Mouse (Mus musculus): ENCODE data around the gene Unc79. TPM values are rescaled to one million over a fixed set of nuclear protein-coding genes. Genes with fewer than 3 reads are reported as not detected.

Gene Unc79
- polyA plus RNA-seq, 1 experiment from 2014 or later: 0.07 TPM

GRCm38 (mm10) chr12:103128914-103129313 is 180.3 kb downstream of the Unc79 start:
- no peaks in the 10 kb centered on the region for H3K4me1 ChIP-seq (replicated peaks; ENCODE audit: insufficient read depth, low read length)
- H3K9me3 ChIP-seq (replicated peaks; ENCODE audit: low read length): no peaks in the 10 kb centered on the region
- no peak overlapping the region for H3K4me2 ChIP-seq (ENCODE audit: low read length)
- 93% methylated on average over 6 of the region's 6 CpGs for WGBS
- TF ChIP-seq CTCF (IDR thresholded peaks at IDR 0.05; ENCODE audit: low read depth): no peak
- DNase-seq (ENCODE audit: low spot score) (no peak), ATAC-seq (replicated peaks; ENCODE audit: low FRiP score, low read depth) (no peak)
- H3K27me3 ChIP-seq (ENCODE audit: insufficient read depth, low read length): no peaks in the 10 kb centered on the region
- no peak overlapping the region for H3K27ac ChIP-seq
- H3K9ac ChIP-seq (ENCODE audit: low read depth, low read length): no peak overlapping the region
- no peak overlapping the region for H3K4me3 ChIP-seq (replicated peaks; ENCODE audit: low read depth, low read length)
- H3K36me3 ChIP-seq (ENCODE audit: insufficient read depth, low read length): no peaks in the 10 kb centered on the region

- Histone ChIP-seq H3K4me1 (replicated peaks; ENCODE audit: insufficient read depth, low read length) (no peaks in the 10 kb centered on the region), H3K9ac (ENCODE audit: low read depth, low read length) (no peak overlapping the region), H3K4me2 (ENCODE audit: low read length) (no peak overlapping the region), H3K4me3 (replicated peaks; ENCODE audit: low read depth, low read length) (no peak overlapping the region), H3K27ac (no peak overlapping the region), H3K36me3 (ENCODE audit: insufficient read depth, low read length) (no peaks in the 10 kb centered on the region), H3K27me3 (ENCODE audit: insufficient read depth, low read length) (no peaks in the 10 kb centered on the region), H3K9me3 (replicated peaks; ENCODE audit: low read length) (no peaks in the 10 kb centered on the region)
- WGBS: 71% methylated on average over 17 of the region's 17 CpGs
- TF ChIP-seq CTCF (IDR thresholded peaks at IDR 0.05; ENCODE audit: low read depth): no peak
- no peak for ATAC-seq (replicated peaks; ENCODE audit: low FRiP score, low read depth)
- peak; percentile 65 for DNase-seq (ENCODE audit: low spot score)
Observed at GRCm38 (mm10) chr12:103129395-103130248, 181.0 kb downstream of the Unc79 start.

GRCm38 (mm10) chr12:103131419-103131818 is 182.8 kb downstream of the Unc79 start:
- Histone ChIP-seq H3K27me3 (ENCODE audit: insufficient read depth, low read length) (no peaks in the 10 kb centered on the region), H3K9me3 (replicated peaks; ENCODE audit: low read length) (no peaks in the 10 kb centered on the region), H3K4me1 (replicated peaks; ENCODE audit: insufficient read depth, low read length) (no peaks in the 10 kb centered on the region), H3K4me3 (replicated peaks; ENCODE audit: low read depth, low read length) (no peak overlapping the region), H3K4me2 (ENCODE audit: low read length) (no peak overlapping the region), H3K9ac (ENCODE audit: low read depth, low read length) (no peak overlapping the region), H3K27ac (no peak overlapping the region), H3K36me3 (ENCODE audit: insufficient read depth, low read length) (no peaks in the 10 kb centered on the region)
- WGBS: 27% methylated on average over 6 of the region's 6 CpGs
- DNase-seq (ENCODE audit: low spot score) (no peak), ATAC-seq (replicated peaks; ENCODE audit: low FRiP score, low read depth) (no peak)
- TF ChIP-seq CTCF (IDR thresholded peaks at IDR 0.05; ENCODE audit: low read depth): no peak

GRCm38 (mm10) chr12:103142550-103143010 is 193.9 kb downstream of the Unc79 start:
- 60% methylated on average over 9 of the region's 9 CpGs for WGBS
- DNase-seq (ENCODE audit: low spot score) (peak; percentile 89), ATAC-seq (replicated peaks; ENCODE audit: low FRiP score, low read depth) (no peak)
- Histone ChIP-seq H3K27ac (no peak overlapping the region), H3K4me1 (replicated peaks; ENCODE audit: insufficient read depth, low read length) (no peaks in the 10 kb centered on the region), H3K9me3 (replicated peaks; ENCODE audit: low read length) (no peaks in the 10 kb centered on the region), H3K4me2 (ENCODE audit: low read length) (no peak overlapping the region), H3K27me3 (ENCODE audit: insufficient read depth, low read length) (no peaks in the 10 kb centered on the region), H3K9ac (ENCODE audit: low read depth, low read length) (no peak overlapping the region), H3K36me3 (ENCODE audit: insufficient read depth, low read length) (no peaks in the 10 kb centered on the region), H3K4me3 (replicated peaks; ENCODE audit: low read depth, low read length) (no peak overlapping the region)
- TF ChIP-seq CTCF (IDR thresholded peaks at IDR 0.05; ENCODE audit: low read depth): peak; percentile 78

- TF ChIP-seq CTCF (IDR thresholded peaks at IDR 0.05; ENCODE audit: low read depth): peak; percentile 92
- H3K4me1 ChIP-seq (replicated peaks; ENCODE audit: insufficient read depth, low read length): no peaks in the 10 kb centered on the region
- WGBS: 28% methylated on average over 9 of the region's 9 CpGs
Observed at GRCm38 (mm10) chr12:103143798-103144565, 195.3 kb downstream of the Unc79 start.

GRCm38 (mm10) chr12:103150247-103150646 is 201.6 kb downstream of the Unc79 start:
- no peak for ATAC-seq (replicated peaks; ENCODE audit: low FRiP score, low read depth)
- Histone ChIP-seq H3K9me3 (replicated peaks; ENCODE audit: low read length) (no peaks in the 10 kb centered on the region), H3K4me2 (ENCODE audit: low read length) (no peak overlapping the region), H3K4me1 (replicated peaks; ENCODE audit: insufficient read depth, low read length) (no peaks in the 10 kb centered on the region), H3K27ac (no peak overlapping the region), H3K9ac (ENCODE audit: low read depth, low read length) (no peak overlapping the region), H3K36me3 (ENCODE audit: insufficient read depth, low read length) (no peaks in the 10 kb centered on the region), H3K27me3 (ENCODE audit: insufficient read depth, low read length) (no peaks in the 10 kb centered on the region), H3K4me3 (replicated peaks; ENCODE audit: low read depth, low read length) (no peak overlapping the region)
- 77% methylated on average over 2 of the region's 2 CpGs for WGBS
- DNase-seq (ENCODE audit: low spot score): no peak
- no peak for TF ChIP-seq CTCF (IDR thresholded peaks at IDR 0.05; ENCODE audit: low read depth)

More at GRCm38 (mm10) chr12:103143798-103144565, 195.3 kb downstream of the Unc79 start:
- Histone ChIP-seq H3K36me3 (ENCODE audit: insufficient read depth, low read length) (no peaks in the 10 kb centered on the region), H3K27ac (no peak overlapping the region), H3K9me3 (replicated peaks; ENCODE audit: low read length) (no peaks in the 10 kb centered on the region), H3K4me2 (ENCODE audit: low read length) (no peak overlapping the region), H3K27me3 (ENCODE audit: insufficient read depth, low read length) (no peaks in the 10 kb centered on the region), H3K4me3 (replicated peaks; ENCODE audit: low read depth, low read length) (no peak overlapping the region), H3K9ac (ENCODE audit: low read depth, low read length) (no peak overlapping the region)
- DNase-seq (ENCODE audit: low spot score) (peak; percentile 76), ATAC-seq (replicated peaks; ENCODE audit: low FRiP score, low read depth) (0 out of 2 replicates have a peak, but pooled peaks have one; percentile 17)

All from kidney, postnatal 0 days (tissue).